Mouse (Mus musculus): ENCODE results near the gene Cdca3.

- no peak for TF ChIP-seq HCFC1 (IDR thresholded peaks at IDR 0.05; ENCODE audit: borderline replicate concordance, insufficient read depth, low read length)
- TF ChIP-seq ZNF384 (IDR thresholded peaks at IDR 0.05; ENCODE audit: low read depth, low read length): no peak
- no peak for TF ChIP-seq ZC3H11A (IDR thresholded peaks at IDR 0.05; ENCODE audit: borderline replicate concordance, low read depth, low read length)
- TF ChIP-seq MAFK (IDR thresholded peaks at IDR 0.05; ENCODE audit: insufficient read depth, low read depth, low read length): no peak
Measured at GRCm38 (mm10) chr6:124863125-124863657, 33.8 kb downstream of the Cdca3 start.

Data from ES-E14 (cell line).